Mouse (Mus musculus): ENCODE measurements at regions not wholly inside any gene's neighbourhood (a gene's known extent, or its start where the extent isn't known, plus 50 kb on each side); places are given as distances from the start of the nearest gene placed in this dataset.
A peak's percentile ranks its signal among the peaks of the same experiment; 100 is the strongest.

DNA sequence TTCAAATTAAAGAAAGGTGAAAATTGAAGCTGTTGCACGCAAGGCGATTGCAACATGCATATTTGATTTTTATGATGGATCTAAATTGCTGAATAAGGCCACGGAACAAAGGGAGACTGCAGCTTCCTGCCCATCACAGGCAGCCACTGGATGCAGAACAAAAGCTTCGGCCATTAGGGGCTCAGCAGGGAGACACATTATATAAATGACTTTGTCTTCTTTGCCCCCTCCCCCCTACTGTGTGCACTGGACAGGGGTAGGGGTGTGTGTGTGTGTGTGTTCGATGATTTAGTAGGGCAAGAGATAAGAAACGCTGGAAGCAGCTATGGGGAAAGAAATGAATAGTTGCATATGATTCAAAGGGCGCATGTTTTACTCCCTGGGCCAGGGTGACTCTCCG is 481.2 kb upstream of the Pmfbp1 start:
- DNase-seq, result no peak

DNA sequence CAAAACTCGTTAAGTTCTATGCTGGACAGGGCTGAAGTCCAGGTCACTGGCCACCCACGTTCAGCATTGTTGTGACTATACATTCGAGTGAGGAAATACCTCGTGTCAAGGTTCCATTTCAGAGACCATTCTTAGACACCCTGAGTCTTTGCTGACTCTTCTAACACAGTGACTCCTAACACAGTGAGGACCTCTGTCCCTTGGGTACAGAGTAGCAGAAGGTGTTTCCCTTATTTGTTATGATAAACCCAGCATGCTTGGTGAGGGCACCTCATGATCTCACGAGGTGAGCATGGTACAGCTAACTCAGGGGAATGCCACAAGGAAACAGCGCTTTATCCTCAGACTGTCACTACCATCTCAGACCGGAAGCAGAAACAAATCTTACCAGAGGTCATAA is 480.2 kb upstream of the Pmfbp1 start:
- DNase-seq, result no peak

DNA sequence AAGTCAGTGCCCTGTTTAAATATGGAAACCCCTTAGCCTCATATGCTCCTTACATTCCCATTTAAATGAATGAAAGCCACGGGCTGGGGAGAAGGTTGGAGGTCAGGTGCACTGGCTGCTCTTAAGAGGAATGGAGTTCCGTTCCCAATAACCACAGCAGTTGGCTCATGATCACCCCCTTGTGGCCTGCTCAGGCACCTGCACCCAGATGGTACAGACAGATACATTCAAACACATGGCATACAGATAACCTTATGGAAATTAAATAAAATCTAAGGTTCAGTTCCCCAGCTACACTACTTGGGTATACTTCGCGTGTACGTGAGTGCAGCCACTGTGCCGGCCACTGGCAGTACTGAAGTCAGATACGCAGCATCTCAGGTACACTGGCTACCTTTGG is 479.1 kb upstream of the Pmfbp1 start:
- peak; percentile 76 for DNase-seq

DNA sequence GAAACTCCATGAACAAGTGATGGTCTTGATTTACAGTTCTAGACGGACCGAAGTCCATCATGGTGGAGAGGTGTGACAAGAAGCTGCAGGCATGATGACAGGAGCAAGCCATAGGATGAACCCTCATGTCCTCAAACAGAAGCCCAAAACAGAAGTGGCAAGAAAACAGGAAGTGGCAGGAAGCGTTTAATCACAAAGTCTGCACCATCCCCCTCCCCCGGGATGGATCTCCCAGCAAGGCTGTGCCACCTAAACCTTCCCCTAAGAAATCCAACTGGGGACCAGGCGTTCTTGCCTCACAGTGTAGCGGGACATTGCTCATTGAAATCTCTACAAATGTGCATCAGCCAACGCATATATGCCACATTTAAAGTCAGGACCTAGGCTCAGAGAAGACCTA is 474.3 kb upstream of the Pmfbp1 start:
- DNase-seq, result no peak

DNA sequence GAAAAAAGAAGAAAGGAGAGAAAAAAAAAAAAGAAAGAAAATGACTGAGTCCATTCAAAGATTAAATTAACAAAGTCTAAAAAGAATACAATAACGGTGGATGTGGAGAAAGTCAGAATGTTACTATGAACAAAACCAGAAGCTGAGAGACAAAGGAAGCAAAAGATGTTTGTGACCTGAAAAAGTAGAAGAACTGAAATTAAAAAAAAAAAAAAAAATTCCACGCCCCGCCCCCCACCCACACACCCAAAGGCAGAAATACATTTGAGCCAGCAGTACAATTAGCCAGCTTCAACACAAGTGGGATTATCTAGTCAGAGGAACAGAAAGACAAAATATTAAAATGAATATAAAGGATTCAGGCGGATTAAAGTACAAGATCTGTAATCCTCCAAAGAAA is 473.7 kb upstream of the Pmfbp1 start:
- DNase-seq, result no peak

DNA sequence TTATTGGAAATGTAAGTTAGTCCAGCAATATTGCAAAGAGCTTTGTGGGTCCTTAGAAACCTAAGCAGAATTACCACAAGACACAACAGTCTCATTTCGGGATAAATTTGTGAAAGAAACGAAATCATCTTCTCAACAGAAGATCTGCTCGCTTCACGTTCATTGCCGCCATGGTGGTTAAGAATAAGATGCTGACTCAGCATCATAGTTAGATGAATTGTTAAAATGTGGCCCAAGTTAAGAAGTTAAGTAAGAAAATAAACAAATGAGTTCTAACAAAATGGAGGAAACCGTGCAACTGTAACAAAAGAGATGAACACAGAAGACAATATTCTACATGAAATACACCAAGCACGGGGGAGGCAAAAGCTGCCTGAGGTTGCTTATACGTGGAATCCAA is 465.9 kb upstream of the Pmfbp1 start:
- DNase-seq, result no peak

DNA sequence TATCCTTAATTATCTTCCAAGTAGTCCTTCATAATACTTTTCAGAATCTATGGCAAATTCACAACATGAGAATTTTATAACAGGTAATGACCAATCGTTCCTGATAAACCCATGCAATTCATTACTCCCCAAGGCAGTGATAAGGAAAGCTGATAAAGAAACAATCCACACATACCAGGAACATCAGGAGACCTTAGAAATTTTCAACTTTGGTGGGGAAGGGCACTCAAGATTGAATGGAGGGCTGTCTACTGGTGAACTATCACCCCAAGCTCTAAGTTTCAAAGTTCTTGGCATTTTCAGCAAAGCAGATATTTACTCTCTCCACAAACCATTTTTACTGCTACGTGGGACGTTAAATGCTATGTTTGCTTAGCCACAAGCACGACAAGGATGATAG is 440.2 kb upstream of the Pmfbp1 start:
- DNase-seq, result no peak

DNA sequence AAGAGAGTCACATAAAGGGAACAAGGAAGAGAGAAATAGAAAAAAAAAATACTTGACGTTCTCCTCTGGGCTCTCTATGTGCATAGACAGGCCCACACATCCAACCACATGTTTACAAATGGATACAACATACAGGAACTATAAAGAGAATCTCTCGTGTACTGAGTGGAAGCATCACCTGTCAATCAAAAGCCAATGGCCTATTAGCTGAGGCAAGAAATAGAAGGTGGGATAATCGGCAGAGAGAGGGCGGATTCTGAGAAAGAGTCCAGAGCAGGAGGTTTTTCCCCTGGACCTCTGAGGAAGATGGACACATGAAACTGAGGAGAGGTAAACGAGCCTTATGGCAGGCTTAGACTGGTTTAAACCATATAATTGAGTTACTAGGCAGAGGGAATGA is 434.7 kb upstream of the Pmfbp1 start:
- no peak for DNase-seq

DNA sequence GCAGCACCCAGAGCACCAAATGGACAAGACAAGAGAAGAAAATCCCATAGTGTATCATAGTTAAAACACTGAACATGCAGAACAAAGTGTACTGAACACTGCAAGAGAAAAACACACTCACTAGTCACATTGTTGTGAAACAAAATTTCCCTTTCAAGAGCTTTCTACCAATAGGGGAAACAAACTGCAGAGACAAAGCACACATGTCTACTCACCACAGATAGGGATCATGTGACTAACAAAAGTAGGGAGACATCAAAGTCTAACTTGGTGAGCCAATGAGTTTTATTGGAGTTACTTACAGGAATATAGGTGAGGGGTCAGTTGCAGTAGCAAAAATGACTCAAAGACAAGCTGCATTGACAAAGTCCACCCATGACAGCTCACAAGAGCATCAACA is 431.5 kb upstream of the Pmfbp1 start:
- no peak for DNase-seq

DNA sequence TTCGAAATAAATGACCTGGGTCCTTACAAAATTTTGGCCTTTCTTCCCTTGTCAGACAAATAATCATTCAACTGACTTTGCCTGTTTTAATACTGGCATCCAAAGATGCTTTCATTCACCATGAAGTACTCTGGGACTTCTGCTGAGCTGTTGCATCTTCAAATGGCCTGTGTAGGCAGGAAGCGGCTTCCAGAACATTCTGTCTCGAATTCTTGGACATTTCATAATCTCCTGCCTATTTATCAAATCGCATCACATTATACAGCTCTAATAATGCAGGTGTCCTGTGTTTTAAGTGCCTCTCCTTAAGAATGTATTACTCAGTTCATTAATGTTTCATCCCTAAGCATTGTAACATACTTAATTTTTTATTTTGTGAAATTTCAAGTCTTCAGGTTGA is 420.1 kb upstream of the Pmfbp1 start:
- no peak for DNase-seq

DNA sequence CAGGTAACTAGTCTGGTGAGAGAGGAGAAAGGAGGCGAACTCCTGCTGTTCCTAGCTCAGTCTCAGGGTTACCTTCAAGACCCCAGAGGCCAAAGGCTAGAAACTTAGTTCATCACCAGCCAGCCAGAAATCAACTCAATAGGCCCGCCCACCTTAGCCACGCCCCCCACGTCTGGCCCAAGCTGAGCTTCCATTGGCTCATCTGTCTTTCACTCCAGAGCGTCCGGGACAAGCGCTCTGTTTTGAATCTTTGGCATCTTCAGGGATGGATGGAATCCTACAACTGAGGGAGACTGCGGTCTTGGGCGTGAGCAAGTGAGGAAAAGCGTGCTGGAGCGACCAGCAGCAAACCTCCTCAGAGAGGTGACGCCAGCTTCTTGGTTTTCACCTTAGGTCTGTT is 418.8 kb upstream of the Pmfbp1 start:
- peak; percentile 8 for DNase-seq

DNA sequence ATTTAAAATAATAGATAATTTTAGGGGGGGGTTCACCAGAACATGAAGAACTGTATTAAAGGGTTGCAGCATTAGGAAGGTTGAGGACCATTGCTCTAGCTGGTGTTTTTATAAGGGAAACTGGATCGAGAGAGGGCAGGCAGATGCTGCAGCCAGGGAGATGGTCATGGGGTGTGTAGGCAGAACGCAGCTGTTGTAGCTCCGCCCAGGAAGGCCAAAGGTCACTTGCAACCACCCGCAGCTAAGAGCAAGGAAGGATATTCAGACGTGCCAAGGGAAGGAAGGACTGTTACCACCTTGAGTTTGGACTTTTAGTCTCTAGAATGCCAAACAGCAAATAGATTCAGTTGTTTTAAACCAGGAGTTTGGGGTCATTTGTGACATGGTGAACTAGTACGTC is 414.6 kb upstream of the Pmfbp1 start:
- DNase-seq, result no peak

DNA sequence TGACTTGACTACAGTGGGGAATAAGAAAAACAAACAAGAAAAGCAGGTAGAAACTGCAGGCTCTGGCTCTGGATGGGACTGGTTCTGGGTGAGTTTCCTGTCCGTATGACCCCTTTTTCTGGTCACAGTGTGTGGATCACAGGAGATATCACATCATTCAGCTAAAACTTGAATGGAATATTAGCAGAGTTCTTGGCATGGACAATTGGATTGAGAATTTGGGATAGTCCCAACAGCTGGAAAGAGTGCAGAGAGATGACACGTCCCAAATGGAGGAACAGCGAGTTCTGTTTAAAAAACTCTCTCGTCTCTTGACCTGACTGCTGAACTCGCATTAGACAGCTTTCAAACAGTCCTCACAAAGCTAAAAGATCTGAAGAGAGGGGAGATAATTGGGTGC is 412.5 kb upstream of the Pmfbp1 start:
- DNase-seq, result no peak

DNA sequence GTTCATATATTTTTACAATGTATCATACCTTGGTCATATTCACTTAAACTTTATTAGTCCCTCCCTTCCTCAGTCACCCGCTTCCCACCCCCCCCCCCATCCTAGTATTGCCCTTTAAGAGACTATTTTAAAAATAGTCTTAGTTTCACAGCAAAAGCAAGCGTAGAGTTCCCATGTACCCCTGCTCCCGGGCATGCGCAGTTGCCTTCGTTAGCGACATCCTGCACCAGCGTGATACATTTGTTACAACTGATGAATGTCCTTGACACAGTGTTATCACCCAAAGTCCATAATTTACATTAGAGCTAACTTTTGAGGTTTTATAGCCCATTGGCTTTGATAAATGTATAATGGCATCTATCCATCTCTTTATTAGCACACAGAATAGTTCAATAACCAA is 408.7 kb upstream of the Pmfbp1 start:
- DNase-seq, result no peak

DNA sequence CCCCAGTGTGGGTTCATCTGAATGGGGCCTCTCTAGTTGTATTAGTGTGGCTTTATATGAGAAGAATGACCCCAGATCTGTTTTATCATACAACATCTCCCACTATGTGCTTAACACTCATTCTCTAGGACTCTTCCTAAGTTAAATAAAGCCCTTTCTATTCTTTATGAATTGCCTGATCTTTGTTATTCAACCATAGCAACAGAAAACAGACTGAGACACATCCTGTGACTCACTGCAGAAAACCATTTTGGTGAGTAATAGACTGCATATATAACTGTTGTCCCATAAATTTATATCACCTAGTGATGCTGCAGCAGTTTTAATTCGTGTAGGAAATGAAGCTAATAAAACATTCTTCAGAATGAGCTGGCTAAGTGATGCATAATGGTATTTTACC is 406.0 kb upstream of the Pmfbp1 start:
- DNase-seq, result no peak

DNA sequence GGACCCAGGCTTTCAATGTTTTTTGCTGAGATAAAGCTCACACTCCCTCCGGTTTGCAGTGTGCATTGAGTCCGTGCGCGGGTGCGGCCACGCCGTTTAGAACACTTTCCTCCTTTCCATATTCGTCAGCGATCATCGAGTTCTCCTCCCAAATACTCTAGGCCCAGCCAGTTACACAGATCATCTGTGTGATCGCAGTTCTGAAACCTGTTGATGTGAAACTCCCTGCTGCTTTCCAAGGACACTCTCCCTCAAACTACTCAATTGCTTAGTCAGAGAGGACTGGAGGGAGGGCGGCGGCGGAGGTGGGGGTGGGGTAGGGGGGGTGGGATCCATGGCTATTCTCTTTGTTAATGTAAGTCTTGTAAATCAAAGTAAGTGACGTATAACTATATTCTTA is 394.2 kb upstream of the Pmfbp1 start:
- no peak for DNase-seq

DNA sequence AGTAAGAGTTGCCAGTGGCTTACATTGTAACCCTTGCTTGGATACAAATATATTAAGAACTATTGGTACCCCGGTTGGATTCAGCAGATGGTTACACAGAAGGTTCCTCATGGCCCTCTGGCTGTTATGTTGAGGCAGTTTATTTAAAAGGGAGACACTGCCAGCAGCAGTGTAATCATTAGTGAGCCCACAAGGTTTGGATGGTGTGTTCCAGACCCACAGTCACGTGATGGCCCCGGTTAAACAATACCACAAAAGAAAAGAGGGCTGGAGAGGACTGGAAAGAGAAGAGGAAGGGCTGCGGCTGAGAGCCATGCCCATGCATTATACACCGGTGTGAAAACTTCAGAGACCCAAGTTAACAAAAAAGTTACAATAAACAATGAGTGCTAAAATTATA is 392.4 kb upstream of the Pmfbp1 start:
- no peak for DNase-seq

DNA sequence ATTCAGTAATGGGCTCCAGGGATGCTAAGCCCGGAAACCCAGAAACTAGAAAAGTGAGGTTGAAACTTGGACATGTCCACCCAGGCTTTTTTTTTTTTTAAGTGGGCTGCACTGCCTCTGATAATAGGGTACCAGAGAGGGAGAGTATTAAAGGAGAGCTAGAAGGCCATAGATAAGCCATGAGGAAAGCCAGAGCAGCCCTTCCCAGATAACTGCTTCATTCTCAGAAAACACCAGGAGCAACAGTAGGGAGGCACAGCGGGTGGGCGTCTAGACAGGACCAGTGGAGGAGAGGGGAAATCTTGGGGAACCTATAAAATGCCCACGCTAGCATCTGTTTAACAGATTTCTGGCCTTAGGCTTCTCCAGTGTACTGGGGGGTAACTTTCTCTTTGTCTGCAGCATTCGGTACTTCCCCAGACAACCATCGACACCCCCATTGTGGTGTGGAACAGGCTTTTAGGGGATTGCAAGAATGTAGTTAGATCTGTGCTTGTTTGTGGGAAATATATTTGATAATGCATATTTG is 389.0 kb upstream of the Pmfbp1 start:
- DNase-seq, result no peak

DNA sequence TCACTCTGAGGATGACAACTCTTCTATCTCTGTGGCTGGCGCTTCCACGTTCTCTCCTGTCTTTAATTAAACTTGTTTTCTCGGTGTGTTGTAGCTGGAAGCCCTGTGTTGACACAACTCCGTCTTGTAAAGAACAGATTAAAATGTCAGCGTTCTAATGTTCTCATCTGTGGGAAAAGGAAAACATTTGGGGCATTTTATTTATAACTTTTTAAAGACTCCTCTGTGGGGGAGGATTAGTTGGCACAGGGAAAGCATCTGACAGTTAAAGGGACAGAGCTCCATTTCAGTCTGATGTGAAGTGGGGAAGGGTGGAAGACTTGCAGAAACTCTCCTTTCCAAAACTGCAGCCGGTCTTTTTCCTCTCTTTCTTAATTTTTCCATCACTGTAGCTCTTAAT is 388.1 kb upstream of the Pmfbp1 start:
- DNase-seq, result no peak

DNA sequence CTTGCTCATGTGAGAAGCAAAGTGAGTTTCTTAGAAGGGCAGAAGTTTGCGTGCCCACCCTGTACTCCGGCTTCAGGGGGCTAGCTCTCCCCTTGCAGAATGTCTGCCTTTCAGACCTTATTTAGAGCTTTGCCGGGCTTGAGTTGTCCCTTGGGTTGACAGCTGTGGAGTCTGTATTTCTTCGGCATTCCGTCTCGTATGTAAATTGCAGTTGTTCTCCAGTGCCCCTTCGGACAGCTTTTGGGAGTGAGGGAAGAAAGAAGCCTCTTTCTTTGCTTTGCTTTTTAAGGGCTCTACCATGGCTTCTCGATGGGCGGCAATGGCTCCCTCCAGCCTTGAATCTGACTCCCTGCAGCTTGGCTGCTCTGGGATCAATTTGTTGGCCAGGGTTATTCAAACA is 386.9 kb upstream of the Pmfbp1 start:
- DNase-seq, result no peak

DNA sequence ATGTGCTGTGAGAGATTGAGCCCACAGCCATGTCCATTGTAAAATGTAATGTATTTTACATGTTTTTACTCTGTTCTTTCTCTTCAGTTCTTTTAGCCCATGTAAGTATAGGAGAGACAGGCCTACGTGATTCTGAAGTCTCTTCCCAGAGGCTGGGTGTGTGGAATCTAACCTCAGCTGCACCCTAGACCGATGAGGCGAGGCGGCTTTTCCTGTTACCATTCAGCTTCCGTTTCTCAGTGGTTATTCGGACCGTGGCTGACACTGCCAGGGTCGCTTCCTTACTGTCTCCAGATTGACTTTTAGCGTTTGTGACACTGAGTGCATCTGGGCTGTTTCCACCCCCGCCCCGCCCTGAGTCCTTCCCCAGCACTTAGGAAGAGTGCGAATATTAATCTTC is 386.1 kb upstream of the Pmfbp1 start:
- DNase-seq, result no peak

DNA sequence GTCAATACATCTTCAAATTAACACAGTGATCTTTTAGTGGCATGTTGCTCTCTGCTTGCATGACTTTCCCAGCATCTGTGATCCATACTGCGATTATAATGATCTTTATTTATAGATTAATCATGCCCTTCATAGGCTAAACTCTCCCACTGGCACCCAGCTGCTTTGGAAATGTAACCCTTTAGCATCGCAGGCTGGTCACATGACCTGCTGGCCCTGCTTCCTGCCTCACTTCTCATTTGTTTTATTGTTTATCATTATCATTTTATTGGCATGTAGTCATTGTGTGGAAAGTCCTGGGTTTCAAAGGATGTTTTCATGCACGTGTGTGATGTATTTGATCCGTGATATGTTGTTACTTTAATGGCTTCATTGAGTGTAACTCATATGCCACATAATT is 384.4 kb upstream of the Pmfbp1 start:
- DNase-seq, result no peak

DNA sequence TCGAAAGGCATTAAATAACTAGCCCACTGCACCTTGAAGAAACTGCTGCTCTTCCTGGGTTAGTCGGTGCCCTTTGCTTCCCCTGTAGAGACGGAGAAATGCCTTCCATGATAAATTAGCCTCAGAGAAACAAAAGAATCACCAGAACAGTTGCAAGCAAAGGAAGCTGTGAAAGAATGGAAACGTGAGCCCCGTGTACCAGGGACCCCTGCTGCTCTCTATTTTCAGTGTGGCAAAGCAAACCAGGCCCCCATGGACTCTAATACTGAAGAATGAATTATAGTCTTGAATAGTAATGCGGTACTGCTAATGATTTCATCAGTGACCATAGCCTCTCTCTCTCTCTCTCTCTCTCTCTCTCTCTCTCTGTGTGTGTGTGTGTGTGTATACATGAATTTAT is 372.1 kb upstream of the Pmfbp1 start:
- DNase-seq, result no peak

DNA sequence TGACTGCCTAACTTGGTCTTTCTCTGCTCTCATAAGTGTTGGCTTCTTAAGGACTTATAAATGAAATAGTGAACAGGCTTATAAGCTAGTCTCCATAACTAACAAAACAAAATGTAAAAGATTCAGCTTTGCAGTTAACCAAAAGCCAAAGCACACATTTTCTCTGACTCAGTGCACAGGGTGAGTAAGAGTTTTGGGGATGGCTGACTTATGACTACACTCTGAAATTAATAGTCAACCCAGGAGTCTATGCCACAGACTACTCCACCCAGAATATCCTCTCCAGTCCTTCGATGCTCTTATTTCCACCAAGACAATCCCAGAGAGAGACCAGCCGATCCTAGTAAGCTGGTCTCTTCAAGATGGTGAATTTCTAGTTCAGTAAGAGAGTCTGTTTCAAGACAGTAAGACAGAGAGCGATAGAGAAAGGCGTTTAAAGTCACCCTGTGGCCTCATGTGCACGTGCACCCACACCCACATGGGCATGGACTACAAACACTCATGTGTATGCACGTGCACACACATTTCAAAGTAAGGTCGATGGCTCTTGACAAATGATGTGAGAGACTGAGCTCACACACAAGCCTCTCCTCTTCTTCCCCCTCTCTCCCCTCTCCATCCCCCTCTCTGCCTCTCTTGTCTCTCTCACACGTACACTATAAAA is 351.2 kb upstream of the Pmfbp1 start:
- no peak for DNase-seq

DNA sequence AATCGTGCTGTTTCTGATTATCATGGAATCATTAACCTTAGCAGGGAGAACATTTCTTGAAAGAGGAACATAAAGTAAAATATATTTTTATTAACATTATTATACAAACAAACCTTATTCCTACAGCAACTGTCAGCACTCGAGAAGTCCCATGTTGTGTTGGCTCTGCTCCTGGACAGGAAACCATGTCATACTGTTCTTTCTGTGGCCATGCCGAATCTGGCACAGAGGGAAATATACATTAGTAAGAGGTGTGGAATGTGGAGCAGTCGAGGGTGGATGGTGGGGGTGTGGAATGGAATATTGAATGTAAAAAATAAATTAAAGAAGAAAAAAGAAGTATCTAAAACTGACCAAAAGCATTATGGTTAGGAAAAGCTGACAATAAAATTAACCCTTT is 342.1 kb upstream of the Pmfbp1 start:
- no peak for DNase-seq
